Mouse (Mus musculus): ENCODE results near the gene Zbtb18. TPM values are rescaled to one million over a fixed set of nuclear protein-coding genes. Genes with fewer than 3 reads are reported as not detected.

The Zbtb18 gene
- polyA plus RNA-seq, 1 experiment from 2014 or later, result 3.2 TPM

GRCm38 (mm10) chr1:177458456-177459389 lies 16.6 kb downstream of the Zbtb18 start:
- no peaks in the 10 kb centered on the region for H3K27me3 ChIP-seq (ENCODE audit: control insufficient read depth, insufficient read depth, low read length)
- H3K4me1 ChIP-seq (ENCODE audit: control insufficient read depth, insufficient read depth, low read length), result peaks cover 1% of the 10 kb centered on the region; the same call in 1 of the 2 replicates
- 78% methylated on average over 18 of the region's 18 CpGs for WGBS
- H3K4me2 ChIP-seq (replicated peaks; ENCODE audit: low read depth, low read length), result no peak overlapping the region
- ATAC-seq (ENCODE audit: insufficient number of reproducible peaks, insufficient read depth, low FRiP score, low read depth), result no peak
- no peaks in the 10 kb centered on the region for H3K36me3 ChIP-seq (ENCODE audit: control insufficient read depth, insufficient read depth, low read length)
- H3K9ac ChIP-seq (replicated peaks; ENCODE audit: low read depth, low read length), result no peak overlapping the region
- no peak overlapping the region for H3K27ac ChIP-seq (ENCODE audit: low read length)
- H3K4me3 ChIP-seq (ENCODE audit: low read depth, low read length), result no peak overlapping the region
- no peaks in the 10 kb centered on the region for H3K9me3 ChIP-seq (ENCODE audit: control insufficient read depth, low read depth, low read length)

GRCm38 (mm10) chr1:177459536-177459935 lies 17.4 kb downstream of the Zbtb18 start:
- Histone ChIP-seq H3K27me3 (ENCODE audit: control insufficient read depth, insufficient read depth, low read length) (no peaks in the 10 kb centered on the region), H3K4me3 (ENCODE audit: low read depth, low read length) (no peak overlapping the region), H3K36me3 (ENCODE audit: control insufficient read depth, insufficient read depth, low read length) (no peaks in the 10 kb centered on the region), H3K27ac (ENCODE audit: low read length) (no peak overlapping the region), H3K4me1 (ENCODE audit: control insufficient read depth, insufficient read depth, low read length) (no peaks in the 10 kb centered on the region), H3K9ac (replicated peaks; ENCODE audit: low read depth, low read length) (no peak overlapping the region), H3K4me2 (replicated peaks; ENCODE audit: low read depth, low read length) (no peak overlapping the region), H3K9me3 (ENCODE audit: control insufficient read depth, low read depth, low read length) (no peaks in the 10 kb centered on the region)
- no peak for ATAC-seq (ENCODE audit: insufficient number of reproducible peaks, insufficient read depth, low FRiP score, low read depth)
- 61% methylated on average over 2 of the region's 2 CpGs for WGBS

GRCm38 (mm10) chr1:177467150-177467549 lies 25.0 kb downstream of the Zbtb18 start:
- WGBS, result 76% methylated on average over 8 of the region's 8 CpGs
- no peak overlapping the region for H3K4me2 ChIP-seq (replicated peaks; ENCODE audit: low read depth, low read length)
- H3K4me3 ChIP-seq (ENCODE audit: low read depth, low read length), result no peak overlapping the region
- H3K27ac ChIP-seq (ENCODE audit: low read length), result no peak overlapping the region
- no peaks in the 10 kb centered on the region for H3K36me3 ChIP-seq (ENCODE audit: control insufficient read depth, insufficient read depth, low read length)
- H3K9me3 ChIP-seq (ENCODE audit: control insufficient read depth, low read depth, low read length), result no peaks in the 10 kb centered on the region
- no peaks in the 10 kb centered on the region for H3K27me3 ChIP-seq (ENCODE audit: control insufficient read depth, insufficient read depth, low read length)
- ATAC-seq (ENCODE audit: insufficient number of reproducible peaks, insufficient read depth, low FRiP score, low read depth), result no peak
- no peak overlapping the region for H3K9ac ChIP-seq (replicated peaks; ENCODE audit: low read depth, low read length)
- no peaks in the 10 kb centered on the region for H3K4me1 ChIP-seq (ENCODE audit: control insufficient read depth, insufficient read depth, low read length)

- no peak overlapping the region for H3K27ac ChIP-seq (ENCODE audit: low read length)
- 82% methylated on average over 5 of the region's 5 CpGs for WGBS
- H3K4me1 ChIP-seq (ENCODE audit: control insufficient read depth, insufficient read depth, low read length), result no peaks in the 10 kb centered on the region
- no peaks in the 10 kb centered on the region for H3K36me3 ChIP-seq (ENCODE audit: control insufficient read depth, insufficient read depth, low read length)
- ATAC-seq (ENCODE audit: insufficient number of reproducible peaks, insufficient read depth, low FRiP score, low read depth), result no peak
- no peaks in the 10 kb centered on the region for H3K9me3 ChIP-seq (ENCODE audit: control insufficient read depth, low read depth, low read length)
- H3K9ac ChIP-seq (replicated peaks; ENCODE audit: low read depth, low read length), result no peak overlapping the region
- no peak overlapping the region for H3K4me3 ChIP-seq (ENCODE audit: low read depth, low read length)
- H3K4me2 ChIP-seq (replicated peaks; ENCODE audit: low read depth, low read length), result no peak overlapping the region
- H3K27me3 ChIP-seq (ENCODE audit: control insufficient read depth, insufficient read depth, low read length), result no peaks in the 10 kb centered on the region
These were observed 26.3 kb downstream of the Zbtb18 start for GRCm38 (mm10) chr1:177468436-177468835.

GRCm38 (mm10) chr1:177470091-177470490 lies 27.9 kb downstream of the Zbtb18 start:
- no peak overlapping the region for H3K9ac ChIP-seq (replicated peaks; ENCODE audit: low read depth, low read length)
- no peak overlapping the region for H3K27ac ChIP-seq (ENCODE audit: low read length)
- H3K4me3 ChIP-seq (ENCODE audit: low read depth, low read length), result no peak overlapping the region
- 54% methylated on average over 4 of the region's 4 CpGs for WGBS
- ATAC-seq (ENCODE audit: insufficient number of reproducible peaks, insufficient read depth, low FRiP score, low read depth), result no peak
- H3K9me3 ChIP-seq (ENCODE audit: control insufficient read depth, low read depth, low read length), result no peaks in the 10 kb centered on the region
- H3K36me3 ChIP-seq (ENCODE audit: control insufficient read depth, insufficient read depth, low read length), result no peaks in the 10 kb centered on the region
- no peaks in the 10 kb centered on the region for H3K4me1 ChIP-seq (ENCODE audit: control insufficient read depth, insufficient read depth, low read length)
- H3K4me2 ChIP-seq (replicated peaks; ENCODE audit: low read depth, low read length), result no peak overlapping the region
- H3K27me3 ChIP-seq (ENCODE audit: control insufficient read depth, insufficient read depth, low read length), result no peaks in the 10 kb centered on the region

GRCm38 (mm10) chr1:177470951-177471350 lies 28.8 kb downstream of the Zbtb18 start:
- Histone ChIP-seq H3K27ac (ENCODE audit: low read length) (no peak overlapping the region), H3K4me3 (ENCODE audit: low read depth, low read length) (no peak overlapping the region), H3K27me3 (ENCODE audit: control insufficient read depth, insufficient read depth, low read length) (no peaks in the 10 kb centered on the region), H3K9ac (replicated peaks; ENCODE audit: low read depth, low read length) (no peak overlapping the region), H3K9me3 (ENCODE audit: control insufficient read depth, low read depth, low read length) (no peaks in the 10 kb centered on the region), H3K36me3 (ENCODE audit: control insufficient read depth, insufficient read depth, low read length) (no peaks in the 10 kb centered on the region), H3K4me2 (replicated peaks; ENCODE audit: low read depth, low read length) (no peak overlapping the region), H3K4me1 (ENCODE audit: control insufficient read depth, insufficient read depth, low read length) (no peaks in the 10 kb centered on the region)
- 73% methylated on average over 2 of the region's 2 CpGs for WGBS
- no peak for ATAC-seq (ENCODE audit: insufficient number of reproducible peaks, insufficient read depth, low FRiP score, low read depth)

- Histone ChIP-seq H3K9ac (replicated peaks; ENCODE audit: low read depth, low read length) (no peak overlapping the region), H3K36me3 (ENCODE audit: control insufficient read depth, insufficient read depth, low read length) (no peaks in the 10 kb centered on the region), H3K9me3 (ENCODE audit: control insufficient read depth, low read depth, low read length) (no peaks in the 10 kb centered on the region), H3K4me3 (ENCODE audit: low read depth, low read length) (no peak overlapping the region), H3K27me3 (ENCODE audit: control insufficient read depth, insufficient read depth, low read length) (no peaks in the 10 kb centered on the region), H3K4me2 (replicated peaks; ENCODE audit: low read depth, low read length) (no peak overlapping the region), H3K27ac (ENCODE audit: low read length) (no peak overlapping the region), H3K4me1 (ENCODE audit: control insufficient read depth, insufficient read depth, low read length) (no peaks in the 10 kb centered on the region)
- WGBS, result 69% methylated on average over 13 of the region's 13 CpGs
- ATAC-seq (ENCODE audit: insufficient number of reproducible peaks, insufficient read depth, low FRiP score, low read depth), result no peak
These were observed 33.5 kb downstream of the Zbtb18 start for GRCm38 (mm10) chr1:177475542-177476197.

GRCm38 (mm10) chr1:177478578-177478977 lies 36.4 kb downstream of the Zbtb18 start:
- H3K27ac ChIP-seq (ENCODE audit: low read length), result no peak overlapping the region
- H3K4me2 ChIP-seq (replicated peaks; ENCODE audit: low read depth, low read length), result no peak overlapping the region
- no peak overlapping the region for H3K9ac ChIP-seq (replicated peaks; ENCODE audit: low read depth, low read length)
- 74% methylated on average over 2 of the region's 2 CpGs for WGBS
- no peaks in the 10 kb centered on the region for H3K9me3 ChIP-seq (ENCODE audit: control insufficient read depth, low read depth, low read length)
- no peak for ATAC-seq (ENCODE audit: insufficient number of reproducible peaks, insufficient read depth, low FRiP score, low read depth)
- H3K4me3 ChIP-seq (ENCODE audit: low read depth, low read length), result no peak overlapping the region
- no peaks in the 10 kb centered on the region for H3K36me3 ChIP-seq (ENCODE audit: control insufficient read depth, insufficient read depth, low read length)
- H3K27me3 ChIP-seq (ENCODE audit: control insufficient read depth, insufficient read depth, low read length), result no peaks in the 10 kb centered on the region
- no peaks in the 10 kb centered on the region for H3K4me1 ChIP-seq (ENCODE audit: control insufficient read depth, insufficient read depth, low read length)
